Mouse (Mus musculus) naive thymus-derived CD4-positive, alpha-beta T cell, adult 5 months (primary cell): ENCODE results near the gene Pnmt. TPM values are rescaled to one million over a fixed set of nuclear protein-coding genes. Genes with fewer than 3 reads are reported as not detected.

Experiments
- polyA plus RNA-seq: library from polyadenylated mRNA; unstranded; fragments of 100-300 nt; shearing (Covaris generic); gene quantifications from one replicate; pipeline ENCODE4 v1.2.1, GENCODE M21; 2017

Pnmt gene
- polyA plus RNA-seq: not detected

GRCm38 (mm10) chr11:98385638-98386585 is at the start of gene Pnmt:
TSS of gene Pnmt (plus strand) at chr11:98386450.

GRCm38 (mm10) chr11:98348083-98348961 is 37.9 kb upstream of the Pnmt start, which contains the start of gene Ppp1r1b:
TSS of gene Ppp1r1b (plus strand) at chr11:98348404.

DNA sequence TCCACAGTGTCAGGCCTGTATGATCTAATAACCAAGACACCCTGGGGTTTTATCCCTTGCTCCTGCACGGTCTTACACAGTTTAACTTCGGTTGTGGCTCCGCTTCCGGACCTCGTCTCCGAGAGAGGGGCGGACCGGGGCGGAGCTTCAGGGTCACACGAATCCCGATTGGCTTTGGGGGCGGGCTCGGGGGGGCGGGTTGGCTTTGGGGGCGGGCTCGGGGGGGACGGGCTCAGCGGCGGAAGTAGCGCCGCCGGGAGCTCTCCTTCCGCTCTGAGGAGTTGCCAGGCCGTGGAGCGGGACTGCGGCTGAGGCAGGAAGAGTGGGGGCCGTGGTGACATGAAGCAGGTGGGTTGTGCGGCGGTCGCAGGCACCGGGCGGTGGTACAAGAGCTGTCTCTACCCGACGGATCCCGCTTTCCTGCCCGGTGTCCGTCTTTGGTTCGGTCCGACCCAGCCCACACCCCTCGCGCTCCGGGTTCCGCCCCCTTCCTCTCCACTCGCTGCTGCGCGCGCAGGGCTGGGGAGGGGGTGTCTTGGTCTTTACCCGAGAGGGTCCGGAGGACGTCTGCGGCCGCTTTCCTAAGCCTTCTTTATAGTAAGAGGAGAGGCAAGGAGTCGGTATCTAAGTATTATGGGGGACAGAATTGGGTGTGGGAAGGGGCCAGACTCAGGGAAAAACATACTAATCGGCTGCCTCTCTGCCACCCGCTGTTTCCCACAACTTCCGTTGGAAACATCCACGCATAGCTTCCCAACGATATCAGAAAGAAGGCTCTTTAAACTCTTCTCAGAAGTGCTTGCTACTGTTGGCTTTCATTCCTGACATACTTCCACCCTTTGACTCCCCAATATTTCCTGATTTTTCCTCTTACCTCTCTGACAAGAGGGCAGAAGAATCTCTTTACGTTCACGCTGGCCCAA is 27.8 kb upstream of the Pnmt start, which contains the start of gene Stard3:
Gene Stard3, plus strand, starts transcription at position 208 of the 923 bp plus-strand sequence.

DNA sequence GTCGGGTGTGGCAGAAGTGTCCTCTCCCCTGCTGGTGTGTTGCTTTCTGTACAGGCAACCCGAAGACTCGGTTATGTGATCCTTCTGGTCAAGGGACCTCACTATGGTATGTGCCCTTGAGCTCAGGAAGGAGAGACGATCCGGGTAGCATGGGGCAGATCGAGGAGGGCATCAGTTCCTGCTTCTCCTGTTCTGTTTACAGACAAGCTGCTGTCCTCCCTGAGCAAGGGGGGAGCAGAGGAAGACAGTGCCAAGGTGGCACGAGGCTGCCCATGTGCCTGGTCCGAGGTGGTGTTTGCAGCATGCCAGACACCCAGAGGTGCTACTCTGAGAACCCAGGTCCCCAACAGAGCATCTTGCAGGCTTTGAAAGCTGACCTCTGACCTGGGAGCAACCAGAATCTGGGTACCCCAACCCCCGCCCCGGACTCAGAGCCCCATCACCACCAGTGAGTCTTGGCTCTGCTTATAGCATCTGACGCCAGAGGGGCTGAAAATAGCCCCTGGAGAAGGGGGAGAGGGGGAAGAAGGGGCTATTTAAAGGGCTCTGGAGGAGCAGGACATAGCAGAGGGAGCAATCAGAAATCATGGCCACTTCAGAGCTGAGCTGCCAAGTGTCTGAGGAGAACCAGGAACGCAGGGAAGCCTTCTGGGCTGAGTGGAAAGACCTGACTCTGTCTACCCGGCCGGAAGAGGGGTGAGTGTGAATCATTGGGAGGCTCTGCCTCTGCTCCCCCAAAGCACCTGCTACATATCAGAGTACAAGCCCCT is 2.8 kb upstream of the Pnmt start, which contains the start of gene Tcap:
Gene Tcap, plus strand, starts transcription at position 551 of the 770 bp plus-strand sequence.

GRCm38 (mm10) chr11:98400161-98400726 is 14.0 kb downstream of the Pnmt start, which contains the start of gene Pgap3:
TSS of gene Pgap3 (minus strand) at chr11:98400490.

DNA sequence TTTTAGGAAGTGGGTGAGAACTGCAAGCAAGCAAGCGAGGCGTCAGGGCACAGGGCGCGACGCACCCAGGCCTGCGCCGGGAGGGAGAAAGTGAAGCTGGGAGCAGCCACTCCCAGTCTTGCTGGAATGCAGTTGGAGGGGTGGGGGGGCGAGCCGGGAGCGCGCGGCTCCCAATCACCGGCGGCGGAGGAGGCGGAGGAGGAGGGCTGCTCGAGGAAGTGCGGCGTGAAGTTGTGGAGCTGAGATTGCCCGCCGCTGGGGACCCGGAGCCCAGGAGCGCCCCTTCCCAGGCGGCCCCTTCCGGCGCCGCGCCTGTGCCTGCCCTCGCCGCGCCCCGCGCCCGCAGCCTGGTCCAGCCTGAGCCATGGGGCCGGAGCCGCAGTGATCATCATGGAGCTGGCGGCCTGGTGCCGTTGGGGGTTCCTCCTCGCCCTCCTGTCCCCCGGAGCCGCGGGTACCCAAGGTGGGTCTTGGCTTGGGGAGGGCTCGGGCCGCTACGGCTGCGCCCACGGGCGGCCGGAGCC is 26.1 kb downstream of the Pnmt start, which contains the start of gene Erbb2:
Gene Erbb2, plus strand, starts transcription at position 198 of the 524 bp plus-strand sequence.

Other genes with a start within 250 kb of the Pnmt start
- 44.7 TPM for gene Fbxl20, start 236.0 kb upstream of the Pnmt start, polyA plus RNA-seq
- 58.6 TPM for gene Med1, start 193.2 kb upstream of the Pnmt start, polyA plus RNA-seq
- gene Cdk12, start 183.4 kb upstream of the Pnmt start, polyA plus RNA-seq: 22.2 TPM
- not detected for gene Neurod2, start 56.8 kb upstream of the Pnmt start, polyA plus RNA-seq
- gene Ppp1r1b, start 38.0 kb upstream of the Pnmt start, polyA plus RNA-seq: not detected
- 62.8 TPM for gene Stard3, start 28.1 kb upstream of the Pnmt start, polyA plus RNA-seq
- gene Tcap, start 2.6 kb upstream of the Pnmt start, polyA plus RNA-seq: not detected
- 7.3 TPM for gene Pgap3, start 14.0 kb downstream of the Pnmt start, polyA plus RNA-seq
- 0.29 TPM for gene Erbb2, start 26.0 kb downstream of the Pnmt start, polyA plus RNA-seq
- 82.8 TPM for gene Mien1, start 52.5 kb downstream of the Pnmt start, polyA plus RNA-seq
- gene Grb7, start 59.9 kb downstream of the Pnmt start, polyA plus RNA-seq: 4.1 TPM
- 48.5 TPM for gene Ikzf3, start 159.6 kb downstream of the Pnmt start, polyA plus RNA-seq
- 1.5 TPM for gene Zpbp2, start 164.6 kb downstream of the Pnmt start, polyA plus RNA-seq
- 44.0 TPM for gene Ormdl3, start 200.9 kb downstream of the Pnmt start, polyA plus RNA-seq
- not detected for gene Lrrc3c, start 211.8 kb downstream of the Pnmt start, polyA plus RNA-seq
- gene Gm12355, start 239.2 kb downstream of the Pnmt start, polyA plus RNA-seq: 1.8 TPM
- not detected for gene Gsdma3, start 239.9 kb downstream of the Pnmt start, polyA plus RNA-seq